Mouse (Mus musculus) embryonic stem cell, embryonic (primary cell): Measurements from ENCODE around the gene Clcn7.

ENCODE experiments used
- CTCF ChIA-PET, 4 experiments: fragments of 300-600 bp in 2 of 4; fragments of 350-600 bp in 2 of 4; sonication (Branson Sonifier 250); formaldehyde crosslinking; loops; one replicate each; lab custom pipeline; 2022; ENCODE audit warnings: inconsistent platforms in 2 of 4; lab: Charles Lee
- POLR2A ChIA-PET, 4 experiments: fragments of 300-600 bp in 2 of 4; fragments of 350-600 bp in 2 of 4; sonication (Branson Sonifier 250); formaldehyde crosslinking; loops; one replicate each; lab custom pipeline; 2022; ENCODE audit warnings: antibody characterized with exemption in 4 of 4, inconsistent platforms in 1 of 4; lab: Charles Lee

Gene Clcn7

GRCm38 (mm10) chr17:25133275-25133698, at the start of gene Clcn7:
TSS of gene Clcn7 (plus strand) at chr17:25133391.
- CTCF ChIA-PET = no interaction called here
- POLR2A ChIA-PET = interaction anchor here in 2 of 4 experiments (0.7 to 1.2 kb wide), 3 partner anchors 16 to 21 kb away, joined by 3 to 4 read pairs (median 3); no protein-coding TSS in a partner anchor

GRCm38 (mm10) chr17:25083444-25083931, 49.7 kb upstream of the Clcn7 start, which contains the start of gene Tmem204:
TSS of gene Tmem204 (minus strand) at chr17:25083591.
- CTCF ChIA-PET = interaction anchor here in 3 of 4 experiments (0.5 to 1.6 kb wide), 13 partner anchors 18 to 974 kb away, joined by 3 to 4 read pairs (median 3); partner anchors contain the start of genes Cramp1l (in 1 of the 3) and Ift140 (in 1 of the 3)
- POLR2A ChIA-PET = interaction anchor here in 2 of 4 experiments (0.5 to 1.5 kb wide), 7 partner anchors 9 to 233 kb away, joined by 3 to 5 read pairs (median 3); partner anchors contain the start of gene Fahd1 (in 1 of the 2)

- ChIA-PET CTCF (interaction anchor here in 2 of 4 experiments (0.6 to 0.7 kb wide), 2 partner anchors 259 to 483 kb away, joined by 3 read pairs; no protein-coding TSS in a partner anchor), POLR2A (interaction anchor here in 2 of 4 experiments (0.8 to 1.5 kb wide), 4 partner anchors 10 to 235 kb away, joined by 3 to 4 read pairs (median 3); partner anchors contain the start of genes Cramp1l (in 1 of the 2), Fahd1 (in 1 of the 2) and Ift140 (in 1 of the 2))
These were observed 48.3 kb upstream of the Clcn7 start for GRCm38 (mm10) chr17:25084835-25085385.

- ChIA-PET CTCF (no interaction called here), POLR2A (interaction anchor here in 1 of 4 experiments (0.6 kb wide), 1 partner anchor 187 kb away, joined by 3 read pairs; no protein-coding TSS in a partner anchor)
These were observed 46.5 kb upstream of the Clcn7 start for GRCm38 (mm10) chr17:25086724-25087123.

GRCm38 (mm10) chr17:25089158-25089557, 44.0 kb upstream of the Clcn7 start:
- CTCF ChIA-PET = no interaction called here
- POLR2A ChIA-PET = interaction anchor here in 1 of 4 experiments (1.1 kb wide), 1 partner anchor 87 kb away, joined by 3 read pairs; no protein-coding TSS in a partner anchor

- ChIA-PET POLR2A (interaction anchor here in 1 of 4 experiments (1.1 kb wide), 1 partner anchor 9 kb away, joined by 3 read pairs; no protein-coding TSS in a partner anchor), CTCF (no interaction called here)
These were observed 42.7 kb upstream of the Clcn7 start for GRCm38 (mm10) chr17:25090450-25090849.

- CTCF ChIA-PET = no interaction called here
These were observed 37.0 kb upstream of the Clcn7 start for GRCm38 (mm10) chr17:25096221-25096620.

GRCm38 (mm10) chr17:25100052-25100451, 33.1 kb upstream of the Clcn7 start:
- ChIA-PET CTCF (interaction anchor here in 1 of 4 experiments (1.4 kb wide), 1 partner anchor 10 kb away, joined by 6 read pairs; no protein-coding TSS in a partner anchor), POLR2A (interaction anchor here in 3 of 4 experiments (0.5 to 1.0 kb wide), 3 partner anchors 9 to 63 kb away, joined by 3 to 6 read pairs (median 3); no protein-coding TSS in a partner anchor)

More at GRCm38 (mm10) chr17:25096221-25096620, 37.0 kb upstream of the Clcn7 start:
- POLR2A ChIA-PET = interaction anchor here in 2 of 4 experiments (0.6 to 3.9 kb wide), 7 partner anchors 11 to 683 kb away, joined by 3 to 15 read pairs (median 3); no protein-coding TSS in a partner anchor

- POLR2A ChIA-PET = interaction anchor here in 2 of 4 experiments (1.0 to 2.6 kb wide), 3 partner anchors 9 to 172 kb away, joined by 4 to 8 read pairs (median 4); no protein-coding TSS in a partner anchor
- CTCF ChIA-PET = interaction anchor here in 1 of 4 experiments (0.6 kb wide), 1 partner anchor 466 kb away, joined by 3 read pairs; no protein-coding TSS in a partner anchor
These were observed 31.9 kb upstream of the Clcn7 start for GRCm38 (mm10) chr17:25101338-25101737.

GRCm38 (mm10) chr17:25107786-25108185, 25.4 kb upstream of the Clcn7 start:
- POLR2A ChIA-PET = interaction anchor here in 1 of 4 experiments (0.6 to 2.5 kb wide), 4 partner anchors 11 to 36 kb away, joined by 3 to 15 read pairs (median 3); no protein-coding TSS in a partner anchor
- CTCF ChIA-PET = interaction anchor here in 2 of 4 experiments (0.7 to 1.1 kb wide), 2 partner anchors 9 to 27 kb away, joined by 3 read pairs; no protein-coding TSS in a partner anchor

- CTCF ChIA-PET = interaction anchor here (0.5 to 1.1 kb wide), 8 partner anchors 9 to 364 kb away, joined by 3 to 6 read pairs (median 4); partner anchors contain the start of genes Cramp1l (in 1 of the 4) and Tmem204 (in 1 of the 4)
These were observed 23.6 kb upstream of the Clcn7 start for GRCm38 (mm10) chr17:25109578-25109977.

GRCm38 (mm10) chr17:25110590-25110989, 22.6 kb upstream of the Clcn7 start:
- ChIA-PET POLR2A (interaction anchor here in 2 of 4 experiments (1.2 to 1.5 kb wide), 2 partner anchors 9 to 160 kb away, joined by 3 to 4 read pairs; no protein-coding TSS in a partner anchor), CTCF (interaction anchor here in 2 of 4 experiments (0.8 to 1.1 kb wide), 2 partner anchors 13 to 365 kb away, joined by 4 to 6 read pairs; no protein-coding TSS in a partner anchor)

More at GRCm38 (mm10) chr17:25109578-25109977, 23.6 kb upstream of the Clcn7 start:
- POLR2A ChIA-PET = interaction anchor here in 2 of 4 experiments (0.6 to 1.3 kb wide), 4 partner anchors 17 to 223 kb away, joined by 3 read pairs; partner anchors contain the start of gene Spsb3 (in 1 of the 2)

- ChIA-PET POLR2A (interaction anchor here in 2 of 4 experiments (1.2 to 1.5 kb wide), 2 partner anchors 10 to 160 kb away, joined by 3 to 4 read pairs; no protein-coding TSS in a partner anchor), CTCF (no interaction called here)
These were observed 22.0 kb upstream of the Clcn7 start for GRCm38 (mm10) chr17:25111220-25111619.

- POLR2A ChIA-PET = interaction anchor here in 3 of 4 experiments (0.5 to 2.5 kb wide), 7 partner anchors 9 to 445 kb away, joined by 3 to 6 read pairs (median 3); no protein-coding TSS in a partner anchor
- CTCF ChIA-PET = interaction anchor here in 1 of 4 experiments (0.6 kb wide), 1 partner anchor 29 kb away, joined by 4 read pairs; no protein-coding TSS in a partner anchor
These were observed 21.3 kb upstream of the Clcn7 start for GRCm38 (mm10) chr17:25111739-25112422.

GRCm38 (mm10) chr17:25112423-25112810, 20.8 kb upstream of the Clcn7 start:
- CTCF ChIA-PET = interaction anchor here in 1 of 4 experiments (0.6 kb wide), 1 partner anchor 29 kb away, joined by 4 read pairs; no protein-coding TSS in a partner anchor

GRCm38 (mm10) chr17:25114908-25115645, 18.1 kb upstream of the Clcn7 start:
- CTCF ChIA-PET = interaction anchor here in 1 of 4 experiments (0.6 kb wide), 1 partner anchor 220 kb away, joined by 3 read pairs; the partner anchor contains the start of genes Eme2 and Mrps34
- POLR2A ChIA-PET = interaction anchor here in 3 of 4 experiments (0.6 to 3.1 kb wide), 7 partner anchors 9 to 456 kb away, joined by 3 to 11 read pairs (median 3); partner anchors contain the start of genes BC003965 (in 2 of the 3), Sox8 (in 1 of the 3) and Ube2i (in 1 of the 3)

More at GRCm38 (mm10) chr17:25112423-25112810, 20.8 kb upstream of the Clcn7 start:
- POLR2A ChIA-PET = interaction anchor here in 3 of 4 experiments (0.5 to 2.5 kb wide), 6 partner anchors 10 to 73 kb away, joined by 3 to 6 read pairs (median 4); no protein-coding TSS in a partner anchor
